14 mouse cellular contexts compared by ENCODE assay signal in the genomic region with DNA sequence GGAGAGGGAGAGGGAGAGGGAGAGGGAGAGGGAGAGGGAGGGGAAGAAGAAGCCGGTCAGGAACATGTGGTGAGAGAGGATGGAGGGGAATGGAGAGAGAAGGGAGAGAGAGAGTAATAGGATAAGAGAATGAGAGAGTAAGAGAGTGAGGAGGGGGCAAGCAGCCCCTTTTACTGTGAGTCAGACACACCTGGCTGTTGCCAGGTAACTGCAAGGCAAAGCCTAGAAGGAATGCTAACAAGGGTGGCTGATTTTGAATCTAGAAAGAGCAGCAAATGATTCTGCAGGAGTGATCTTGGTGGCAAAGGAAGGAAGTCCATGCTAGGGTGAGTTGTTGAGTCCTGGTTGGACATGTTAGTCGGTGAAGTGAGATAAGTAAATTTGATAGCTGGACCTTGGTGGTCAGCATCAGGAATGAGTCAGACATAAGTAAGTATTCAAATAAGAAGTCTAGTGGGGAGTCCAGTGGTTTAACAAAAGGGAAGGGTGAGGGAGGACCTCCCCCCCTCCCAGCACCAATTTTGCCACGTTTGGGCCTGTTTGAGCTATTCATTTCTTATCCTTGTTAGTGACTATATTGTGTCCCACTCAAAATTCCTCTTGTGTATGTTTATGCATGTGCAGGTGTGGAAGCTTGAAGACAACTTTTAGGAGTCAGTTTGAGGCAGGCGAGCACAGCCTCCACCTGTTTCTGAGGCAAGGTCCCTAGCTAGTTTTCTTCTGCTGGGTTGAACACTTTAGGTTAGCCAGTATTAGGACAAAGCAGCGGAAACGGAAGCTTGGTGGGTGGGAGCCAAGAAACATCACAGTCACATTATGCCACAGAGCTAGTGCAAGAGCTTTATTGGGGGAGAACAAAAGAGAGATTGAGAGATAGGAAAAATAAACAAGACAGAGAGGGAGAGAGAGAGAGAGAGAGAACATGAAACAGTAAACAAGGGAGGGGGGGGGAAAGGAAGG. TPM values are rescaled to one million over a fixed set of nuclear protein-coding genes. Genes with fewer than 3 reads are reported as not detected.
DNase-seq lines count a peak whose midpoint lies in the region; ATAC-seq lines count a peak whose summit lies in the region.
"Had no signal": no experiment of that assay in that cellular context is flagged by ENCODE, and none has a peak within 500 bp of the region (broad histone marks: within the 10 kb centered on the region; RNA-seq: fewer than 3 reads in every experiment).

No protein-coding gene starts in this region.

- 0 out of 2 replicates have a peak, but pooled peaks have one; percentile 42 for ATAC-seq in common myeloid progenitor, adult 5-6 weeks (replicated peaks; ENCODE audit: low read depth, poor library complexity, severe bottlenecking)
- ATAC-seq in stomach, embryonic 15.5 days (ENCODE audit: insufficient read depth, low FRiP score, low read depth) = no peak

- H3K4me2 ChIP-seq in stomach, embryonic 15.5 days = no peak overlapping the region
- H3K4me2 ChIP-seq: embryonic facial prominence, embryonic 15.5 days; heart, embryonic 12.5 days; hindbrain, embryonic 15.5 days; liver, embryonic 13.5 days; neural tube, embryonic 12.5 days had no signal

- no peak overlapping the region for H3K4me3 ChIP-seq in stomach, embryonic 15.5 days (replicated peaks)
- H3K4me3 ChIP-seq: embryonic facial prominence, embryonic 15.5 days; heart, embryonic 12.5 days; hindbrain, embryonic 15.5 days; liver, embryonic 13.5 days; neural tube, embryonic 12.5 days had no signal

- 62% methylated on average over 6 of the region's 6 CpGs for WGBS in stomach, embryonic 15.5 days

- H3K9ac ChIP-seq in stomach, embryonic 15.5 days = no peak overlapping the region
- H3K9ac ChIP-seq: embryonic facial prominence, embryonic 15.5 days; heart, embryonic 12.5 days; hindbrain, embryonic 15.5 days; liver, embryonic 13.5 days; neural tube, embryonic 12.5 days had no signal

- no peaks in the 10 kb centered on the region for H3K4me1 ChIP-seq in stomach, embryonic 15.5 days
- H3K4me1 ChIP-seq: hindbrain, embryonic 15.5 days; neural tube, embryonic 12.5 days had no signal

- H3K27ac ChIP-seq in stomach, embryonic 15.5 days = peak overlapping the region; percentile 51; the same call in 1 of the 2 replicates
- H3K27ac ChIP-seq: embryonic facial prominence, embryonic 15.5 days; hindbrain, embryonic 15.5 days; liver, embryonic 13.5 days; neural tube, embryonic 12.5 days had no signal

- DNase-seq in 416B (ENCODE audit: low read depth) = peak; percentile 97
- DNase-seq in CD4-positive, CD25-positive, alpha-beta regulatory T cell, adult 2 months (ENCODE audit: low read depth, low spot score) = peak; percentile 73
- no peak for DNase-seq in adipocyte (ENCODE audit: low spot score)
- no peak for DNase-seq in adrenal gland, postnatal 25 days
- no peak for DNase-seq in neural tube, embryonic 10.5 days (ENCODE audit: extremely low spot score, low spot score)
- DNase-seq: cerebellum, postnatal 10 days; liver, embryonic 13.5 days; right cerebral cortex, adult 18-20 months had no signal

- no peaks in the 10 kb centered on the region for H3K36me3 ChIP-seq in stomach, embryonic 15.5 days
- H3K36me3 ChIP-seq: embryonic facial prominence, embryonic 15.5 days; heart, embryonic 12.5 days; hindbrain, embryonic 15.5 days; liver, embryonic 13.5 days; neural tube, embryonic 12.5 days had no signal

- H3K27me3 ChIP-seq in stomach, embryonic 15.5 days (replicated peaks) = no peaks in the 10 kb centered on the region
- H3K27me3 ChIP-seq: embryonic facial prominence, embryonic 15.5 days; heart, embryonic 12.5 days; hindbrain, embryonic 15.5 days; liver, embryonic 13.5 days; neural tube, embryonic 12.5 days had no signal

- no peaks in the 10 kb centered on the region for H3K9me3 ChIP-seq in stomach, embryonic 15.5 days
- H3K9me3 ChIP-seq: embryonic facial prominence, embryonic 15.5 days; hindbrain, embryonic 15.5 days; liver, embryonic 13.5 days; neural tube, embryonic 12.5 days had no signal

RNA-seq across cellular contexts. Expression of gene Atf7ip, which starts 15.2 kb away (rescaled TPM):
- total RNA-seq in common myeloid progenitor, adult 5-6 weeks (2017) = 72.9 and 86.2 TPM in 2 replicates
- polyA plus RNA-seq in stomach, embryonic 15.5 days (2015; fragmentation: Nextera tagmentation; extraction: Ambion mirVana) = 34.6 and 38.1 TPM in 2 replicates
- total RNA-seq in adrenal gland, postnatal 25 days (2021) = 84.0 and 117 TPM in 2 replicates

Comparison
In these comparisons a context has a peak if more than half of its experiments do, and no peak if none do; other contexts are left out.
1. DNase-seq: peak in 416B (single experiment) and CD4-positive, CD25-positive, alpha-beta regulatory T cell, adult 2 months (single experiment); none in adipocyte (single experiment), adrenal gland, postnatal 25 days (single experiment) and neural tube, embryonic 10.5 days (single experiment).